Mouse (Mus musculus) kidney, embryonic 14.5 days (tissue): Measurements from ENCODE around the gene Tcf21. TPM values are rescaled to one million over a fixed set of nuclear protein-coding genes. Genes with fewer than 3 reads are reported as not detected.

Experiments
- ATAC-seq: fragments of 200-750 bp; cut with Nextera tagmentation; 2 replicates; pipeline ENCODE4 v1.8.0; 2017; ENCODE audit warnings: moderate number of reproducible peaks, mild to moderate bottlenecking, moderate TSS enrichment, moderate library complexity; ENCODE audit not compliant: low FRiP score, low TSS enrichment
- H3K27ac ChIP-seq: fragments of 300-500 bp; sonication (generic); 2 replicates; pipeline ENCODE4 v1.5.1; 2014; ENCODE audit warnings: low read depth, mild to moderate bottlenecking, low read length, moderate library complexity, mixed read lengths
- H3K27me3 ChIP-seq: fragments of 300-500 bp; sonication (generic); 2 replicates; pipeline ENCODE4 v1.6.1; 2014; ENCODE audit warnings: mild to moderate bottlenecking, low read length; ENCODE audit not compliant: control insufficient read depth, insufficient read depth
- H3K36me3 ChIP-seq: fragments of 300-500 bp; sonication (generic); 2 replicates; pipeline ENCODE4 v1.6.1; 2014; ENCODE audit warnings: low read length, mixed read lengths; ENCODE audit not compliant: control insufficient read depth, insufficient read depth
- H3K4me1 ChIP-seq: fragments of 300-500 bp; sonication (generic); 2 replicates; pipeline ENCODE4 v1.6.1; 2014; ENCODE audit warnings: low read length, mixed read lengths; ENCODE audit not compliant: control insufficient read depth, insufficient read depth
- H3K4me2 ChIP-seq: fragments of 300-500 bp; sonication (generic); replicated peaks from 2 replicates; pipeline ENCODE4 v1.6.1; 2014; ENCODE audit warnings: low read depth, mild to moderate bottlenecking, low read length
- H3K4me3 ChIP-seq: fragments of 300-500 bp; sonication (generic); 2 replicates; pipeline ENCODE4 v1.5.1; 2014; ENCODE audit warnings: mild to moderate bottlenecking, low read length
- H3K9ac ChIP-seq: fragments of 300-500 bp; sonication (generic); 2 replicates; pipeline ENCODE4 v1.6.1; 2014; ENCODE audit warnings: low read depth, mild to moderate bottlenecking, low read length, moderate library complexity
- H3K9me3 ChIP-seq: fragments of 300-500 bp; sonication (generic); 2 replicates; pipeline ENCODE4 v1.6.1; 2016; ENCODE audit warnings: low read length; ENCODE audit not compliant: control insufficient read depth
- WGBS: fragments of 180-500 bp; shearing (Covaris S2); extraction: QIAGEN DNeasy Blood & Tissue Kit; methylation state at CpG from one replicate; pipeline ENCODE4 v1.1.7; 2014; 5-methylcytosine and 5-hydroxymethylcytosine counted together
- polyA plus RNA-seq: library from polyadenylated mRNA; unstranded; fragments of >200 nt; fragmentation: Nextera tagmentation; extraction: Ambion mirVana; gene quantifications from 2 replicates; pipeline ENCODE4 v1.2.1, GENCODE M21; 2014

Gene Tcf21
- polyA plus RNA-seq, 1 experiment from 2014 or later, result 331 TPM

DNA sequence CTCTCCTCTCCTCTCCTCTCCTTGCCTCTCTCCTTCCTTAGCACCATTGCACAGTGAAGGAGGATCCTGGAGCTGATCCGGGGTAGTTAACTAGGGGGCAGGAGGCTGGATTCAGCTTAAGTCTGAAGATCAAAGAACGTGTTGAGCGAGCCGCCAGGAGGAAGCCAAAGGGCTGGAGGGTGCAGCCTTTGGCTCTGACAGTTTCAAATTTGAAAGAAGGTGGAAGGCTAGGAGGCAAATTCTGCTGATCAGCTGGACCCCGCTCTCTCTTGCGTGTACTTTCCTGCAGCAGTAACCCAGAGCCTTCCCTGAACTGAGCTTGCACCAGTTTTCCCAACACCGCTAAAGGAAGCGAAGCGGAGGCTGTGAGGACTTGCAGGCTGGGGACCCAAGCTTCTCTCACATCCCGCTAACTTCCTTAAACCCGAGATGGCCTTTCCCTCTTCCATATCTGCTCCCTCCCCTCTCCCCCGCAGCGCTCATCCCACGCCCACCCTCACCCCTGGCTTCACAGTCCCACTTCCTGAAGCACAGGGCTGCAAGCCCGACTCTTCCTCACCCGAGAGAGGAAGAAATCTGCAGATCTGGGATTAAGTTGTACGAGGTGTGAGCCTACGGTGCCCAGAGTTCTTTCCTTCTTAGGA, 6.5 kb downstream of the Tcf21 start:
- Histone ChIP-seq H3K4me2 (peak overlapping the region; percentile 55), H3K9ac (peak overlapping the region; percentile 52; the same call in 1 of the 2 replicates), H3K4me1 (peaks cover 9% of the 10 kb centered on the region; the same call in 1 of the 2 replicates), H3K4me3 (peak overlapping the region; percentile 30), H3K36me3 (no peaks in the 10 kb centered on the region), H3K27ac (peak overlapping the region; percentile 74; the same call in 1 of the 2 replicates), H3K9me3 (no peaks in the 10 kb centered on the region), H3K27me3 (peaks cover 15% of the 10 kb centered on the region; the same call in 1 of the 2 replicates)
- peak; percentile 48 for ATAC-seq
- 2% methylated on average over 18 of the region's 18 CpGs for WGBS

DNA sequence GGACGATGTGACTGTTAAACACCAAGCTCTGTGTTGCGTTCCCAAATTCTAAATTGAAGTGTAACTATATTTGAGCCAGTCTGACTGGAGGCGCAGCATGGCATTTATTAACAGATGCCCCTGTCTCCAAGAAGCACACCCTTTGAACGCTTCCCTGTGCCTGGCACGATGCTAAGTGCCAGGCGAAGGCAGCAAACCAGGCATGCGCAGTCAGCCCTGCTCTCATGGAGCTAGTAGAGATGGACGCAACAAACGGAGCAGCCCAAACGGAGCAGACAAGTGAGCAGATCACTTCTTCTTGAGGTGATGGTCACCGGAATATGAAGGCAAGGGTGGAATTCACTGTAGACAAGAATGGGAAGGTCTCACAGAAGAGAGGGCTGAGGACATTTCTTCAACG, 8.1 kb downstream of the Tcf21 start:
- Histone ChIP-seq H3K9me3 (no peaks in the 10 kb centered on the region), H3K36me3 (no peaks in the 10 kb centered on the region), H3K9ac (no peak overlapping the region), H3K27ac (no peak overlapping the region), H3K4me3 (peak overlapping the region; percentile 16; the same call in 1 of the 2 replicates), H3K27me3 (peaks cover 15% of the 10 kb centered on the region; the same call in 1 of the 2 replicates), H3K4me1 (peaks cover 9% of the 10 kb centered on the region; the same call in 1 of the 2 replicates), H3K4me2 (peak overlapping the region; percentile 31)
- WGBS, result 18% methylated on average over 12 of the region's 12 CpGs
- ATAC-seq, result no peak

DNA sequence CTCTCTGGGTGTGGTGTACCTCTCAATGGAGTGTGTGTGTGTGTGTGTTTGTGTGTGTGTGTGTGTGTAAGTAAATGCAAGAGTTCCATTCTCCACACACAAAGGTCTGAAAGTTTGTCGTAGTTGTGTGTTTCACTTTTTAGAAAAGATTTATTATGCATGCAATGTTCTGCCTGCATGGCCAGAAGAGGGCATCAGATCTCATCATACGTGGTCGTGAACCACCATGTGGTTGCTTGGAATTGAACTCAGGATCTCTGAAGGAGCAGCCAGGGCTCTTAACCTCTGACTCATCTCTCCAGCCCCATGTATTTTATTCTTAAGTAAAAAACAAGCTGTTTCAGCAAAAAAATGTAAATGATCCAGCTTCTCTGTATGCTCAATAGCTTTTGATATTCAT, 37.3 kb downstream of the Tcf21 start:
- 50% methylated on average over 3 of the region's 3 CpGs for WGBS
- no peak for ATAC-seq
- H3K4me3 ChIP-seq, result no peak overlapping the region

DNA sequence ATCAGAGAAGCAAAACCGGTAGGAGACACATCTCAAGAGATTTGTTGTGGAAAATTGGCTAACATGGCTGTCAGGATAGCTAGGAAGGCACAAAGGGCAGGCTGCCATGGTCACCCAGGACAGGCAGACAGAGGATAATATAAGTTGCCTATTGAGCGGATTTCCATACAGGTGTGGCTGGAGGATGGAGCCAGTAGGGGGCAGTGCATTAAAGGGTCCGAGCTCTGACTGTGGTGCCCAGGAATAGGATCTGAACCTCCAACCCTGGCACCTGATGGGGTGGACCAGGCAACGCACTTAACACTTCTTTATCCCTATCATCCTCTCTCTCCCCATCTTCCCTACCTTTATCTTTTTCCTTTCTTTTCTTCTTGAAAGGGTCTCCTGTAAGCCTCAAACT, 38.5 kb downstream of the Tcf21 start:
- Histone ChIP-seq H3K9ac (no peak overlapping the region), H3K4me2 (no peak overlapping the region), H3K27me3 (no peaks in the 10 kb centered on the region), H3K4me3 (no peak overlapping the region), H3K36me3 (no peaks in the 10 kb centered on the region), H3K27ac (no peak overlapping the region), H3K4me1 (no peaks in the 10 kb centered on the region), H3K9me3 (no peaks in the 10 kb centered on the region)
- 37% methylated on average over 4 of the region's 4 CpGs for WGBS
- ATAC-seq, result no peak

More for the DNA sequence above, 37.3 kb downstream of the Tcf21 start:
- no peaks in the 10 kb centered on the region for H3K4me1 ChIP-seq
- H3K36me3 ChIP-seq, result no peaks in the 10 kb centered on the region
- H3K9ac ChIP-seq, result no peak overlapping the region
- H3K27ac ChIP-seq, result no peak overlapping the region
- H3K9me3 ChIP-seq, result no peaks in the 10 kb centered on the region
- no peak overlapping the region for H3K4me2 ChIP-seq
- no peaks in the 10 kb centered on the region for H3K27me3 ChIP-seq

DNA sequence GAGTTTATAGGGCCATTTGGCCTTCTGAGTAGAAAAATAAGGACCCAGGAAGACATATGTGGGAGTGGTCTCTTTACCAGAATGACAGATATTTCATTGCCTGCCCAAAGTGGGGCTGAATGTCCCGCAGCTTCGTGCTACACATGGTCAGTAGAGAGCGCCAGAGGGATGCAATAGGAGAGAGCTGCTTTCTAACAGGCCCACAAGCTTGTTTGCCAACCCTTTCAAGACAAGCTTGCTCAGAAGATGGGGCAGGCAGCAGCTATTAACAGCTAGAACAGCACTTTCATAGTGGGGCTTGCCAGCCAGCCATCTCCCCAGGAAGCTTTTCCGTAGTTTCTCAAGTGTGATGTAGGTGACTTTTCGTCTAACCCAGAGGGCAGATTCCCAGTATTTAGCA, 42.0 kb downstream of the Tcf21 start:
- Histone ChIP-seq H3K9ac (0 out of 2 replicates have a peak overlapping the region, but pooled peaks have one; percentile 12), H3K27ac (no peak overlapping the region), H3K36me3 (no peaks in the 10 kb centered on the region), H3K9me3 (no peaks in the 10 kb centered on the region), H3K27me3 (no peaks in the 10 kb centered on the region), H3K4me1 (no peaks in the 10 kb centered on the region), H3K4me2 (no peak overlapping the region), H3K4me3 (no peak overlapping the region)
- peak; percentile 79 for ATAC-seq
- 12% methylated on average over 5 of the region's 5 CpGs for WGBS

DNA sequence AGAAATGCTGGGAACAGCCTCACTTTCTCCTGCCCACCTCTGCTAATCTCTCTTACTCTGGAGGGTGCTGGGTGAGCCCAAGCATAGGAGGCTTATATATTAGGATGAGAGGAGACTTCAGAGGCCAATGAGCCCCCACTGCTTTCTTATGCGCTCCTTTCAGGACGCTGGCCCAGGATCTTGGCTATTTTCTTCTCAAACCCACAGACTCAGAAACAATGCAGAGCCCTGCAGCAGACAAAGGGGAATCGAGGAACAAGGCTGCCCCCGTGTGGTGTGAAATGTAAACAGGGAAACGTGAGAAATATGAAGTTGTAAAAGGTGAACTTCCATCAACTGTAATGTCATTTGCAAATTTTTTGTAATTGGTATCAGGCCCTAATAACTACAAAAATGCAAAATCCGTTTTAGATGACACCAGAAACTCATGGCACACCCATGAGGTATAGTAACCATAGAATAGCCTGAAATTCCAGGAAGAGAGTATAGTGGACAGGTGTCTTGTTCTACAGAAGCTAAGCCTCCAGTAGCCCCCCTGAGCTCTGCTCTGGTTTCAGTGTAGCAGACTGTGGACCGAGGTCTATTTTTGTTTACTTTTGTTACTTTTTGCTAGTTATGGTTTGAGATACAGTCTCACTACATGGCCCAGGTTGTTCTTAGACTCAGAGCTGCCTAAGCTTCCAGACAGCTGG, 43.8 kb downstream of the Tcf21 start:
- no peaks in the 10 kb centered on the region for H3K36me3 ChIP-seq
- 16% methylated on average over 7 of the region's 7 CpGs for WGBS
- no peaks in the 10 kb centered on the region for H3K4me1 ChIP-seq
- H3K4me2 ChIP-seq, result no peak overlapping the region
- no peaks in the 10 kb centered on the region for H3K27me3 ChIP-seq
- H3K27ac ChIP-seq, result no peak overlapping the region
- ATAC-seq, result no peak
- H3K9ac ChIP-seq, result no peak overlapping the region
- H3K9me3 ChIP-seq, result no peaks in the 10 kb centered on the region
- H3K4me3 ChIP-seq, result no peak overlapping the region

DNA sequence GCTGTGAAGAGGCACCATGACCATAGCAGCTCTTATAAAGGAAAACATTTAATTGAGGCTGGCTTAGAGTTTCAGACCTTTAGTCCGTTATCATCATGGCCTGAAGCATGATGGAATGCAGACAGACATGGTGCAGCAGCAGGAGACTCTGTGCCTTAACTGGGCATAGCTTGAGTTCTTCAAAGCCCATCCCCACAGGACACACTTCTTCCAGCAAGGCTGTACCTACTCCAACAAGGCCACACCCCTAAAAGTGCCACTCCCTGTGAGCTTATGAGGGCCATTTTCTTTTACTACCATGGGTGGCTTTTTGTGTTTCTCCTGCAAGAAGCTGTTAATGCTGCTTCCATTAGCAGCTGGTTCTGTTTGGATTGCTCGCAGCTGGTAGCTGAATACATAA, 44.5 kb downstream of the Tcf21 start:
- no peak for ATAC-seq
- Histone ChIP-seq H3K4me3 (no peak overlapping the region), H3K4me2 (no peak overlapping the region), H3K9me3 (no peaks in the 10 kb centered on the region), H3K9ac (no peak overlapping the region), H3K27me3 (no peaks in the 10 kb centered on the region), H3K4me1 (no peaks in the 10 kb centered on the region), H3K36me3 (no peaks in the 10 kb centered on the region), H3K27ac (no peak overlapping the region)
- 75% methylated on average over 2 of the region's 2 CpGs for WGBS

DNA sequence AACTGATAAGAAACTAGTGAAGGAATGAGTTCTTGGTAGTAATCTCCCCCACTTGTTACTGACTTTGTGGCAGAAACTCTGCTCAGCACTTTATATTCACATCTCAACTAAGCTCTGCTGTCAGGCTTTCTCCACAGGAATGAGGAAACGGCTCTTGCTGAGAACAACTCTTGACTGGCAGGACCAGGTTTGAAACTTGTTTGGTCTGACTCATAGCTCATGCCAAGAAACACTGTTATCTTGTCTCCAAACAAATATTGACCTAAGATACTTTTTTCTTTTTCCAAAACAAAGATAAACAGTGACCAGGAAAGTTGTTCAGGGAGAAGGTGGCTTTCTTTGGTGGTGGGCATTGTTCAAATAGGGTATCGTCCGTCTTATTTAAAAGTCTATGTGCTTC, 45.3 kb downstream of the Tcf21 start:
- no peaks in the 10 kb centered on the region for H3K9me3 ChIP-seq
- WGBS, result 94% methylated on average over 3 of the region's 3 CpGs
- ATAC-seq, result no peak

More for the DNA sequence above, 45.3 kb downstream of the Tcf21 start:
- Histone ChIP-seq H3K27me3 (no peaks in the 10 kb centered on the region), H3K9ac (no peak overlapping the region), H3K4me2 (no peak overlapping the region), H3K36me3 (no peaks in the 10 kb centered on the region), H3K27ac (no peak overlapping the region), H3K4me1 (no peaks in the 10 kb centered on the region), H3K4me3 (no peak overlapping the region)
